Mouse (Mus musculus): ENCODE results near the gene 5730480H06Rik. TPM values are rescaled to one million over a fixed set of nuclear protein-coding genes. Genes with fewer than 3 reads are reported as not detected.

5730480H06Rik gene
- polyA plus RNA-seq (2015; fragmentation: Nextera tagmentation; extraction: Ambion mirVana) = 17.1 and 20.3 TPM in 2 replicates

GRCm38 (mm10) chr5:48327652-48328051, at the start of gene 5730480H06Rik:
TSS of gene 5730480H06Rik (plus strand) at chr5:48327952.
- no peak within 1 kb of the TSS for H3K27ac ChIP-seq (replicated peaks)
- no peak within 1 kb of the TSS for H3K4me2 ChIP-seq
- no peaks in the 10 kb centered on the region for H3K4me1 ChIP-seq
- 95% methylated on average over 8 of the region's 8 CpGs for WGBS
- no peaks in the 10 kb centered on the region for H3K27me3 ChIP-seq (replicated peaks)
- H3K9me3 ChIP-seq (replicated peaks) = no peaks in the 10 kb centered on the region
- H3K9ac ChIP-seq (replicated peaks) = no peak within 1 kb of the TSS
- ATAC-seq (ENCODE audit: low FRiP score) = no peak
- no peak within 1 kb of the TSS for H3K4me3 ChIP-seq (replicated peaks)
- H3K36me3 ChIP-seq = no peaks in the 10 kb centered on the region

- 94% methylated on average over 3 of the region's 3 CpGs for WGBS
- no peak for ATAC-seq (ENCODE audit: low FRiP score)
- no peak overlapping the region for H3K9ac ChIP-seq (replicated peaks)
Observed at GRCm38 (mm10) chr5:48301186-48301585, 26.6 kb upstream of the 5730480H06Rik start.

GRCm38 (mm10) chr5:48315057-48315602, 12.6 kb upstream of the 5730480H06Rik start:
- Histone ChIP-seq H3K9ac (replicated peaks) (no peak overlapping the region), H3K27me3 (replicated peaks) (no peaks in the 10 kb centered on the region), H3K4me1 (no peaks in the 10 kb centered on the region), H3K36me3 (no peaks in the 10 kb centered on the region), H3K27ac (replicated peaks) (no peak overlapping the region), H3K4me3 (replicated peaks) (no peak overlapping the region), H3K9me3 (replicated peaks) (no peaks in the 10 kb centered on the region), H3K4me2 (no peak overlapping the region)
- WGBS = 77% methylated on average over 6 of the region's 6 CpGs
- ATAC-seq (ENCODE audit: low FRiP score) = no peak

More at GRCm38 (mm10) chr5:48301186-48301585, 26.6 kb upstream of the 5730480H06Rik start:
- H3K4me1 ChIP-seq = no peaks in the 10 kb centered on the region
- no peaks in the 10 kb centered on the region for H3K27me3 ChIP-seq (replicated peaks)
- no peak overlapping the region for H3K4me2 ChIP-seq
- H3K4me3 ChIP-seq (replicated peaks) = no peak overlapping the region
- no peaks in the 10 kb centered on the region for H3K9me3 ChIP-seq (replicated peaks)
- no peaks in the 10 kb centered on the region for H3K36me3 ChIP-seq
- no peak overlapping the region for H3K27ac ChIP-seq (replicated peaks)

- Histone ChIP-seq H3K9me3 (replicated peaks) (no peaks in the 10 kb centered on the region), H3K4me1 (no peaks in the 10 kb centered on the region), H3K27me3 (replicated peaks) (no peaks in the 10 kb centered on the region), H3K9ac (replicated peaks) (no peak overlapping the region), H3K4me2 (no peak overlapping the region), H3K36me3 (no peaks in the 10 kb centered on the region), H3K4me3 (replicated peaks) (no peak overlapping the region), H3K27ac (replicated peaks) (no peak overlapping the region)
- WGBS = 40% methylated on average over 4 of the region's 4 CpGs
- ATAC-seq (ENCODE audit: low FRiP score) = no peak
Observed at GRCm38 (mm10) chr5:48320597-48320996, 7.2 kb upstream of the 5730480H06Rik start.

GRCm38 (mm10) chr5:48326221-48326620, 1.5 kb upstream of the 5730480H06Rik start:
- H3K27me3 ChIP-seq (replicated peaks) = no peaks in the 10 kb centered on the region
- H3K9me3 ChIP-seq (replicated peaks) = no peaks in the 10 kb centered on the region
- no peaks in the 10 kb centered on the region for H3K36me3 ChIP-seq
- no peak overlapping the region for H3K9ac ChIP-seq (replicated peaks)
- no peak overlapping the region for H3K27ac ChIP-seq (replicated peaks)
- no peak for ATAC-seq (ENCODE audit: low FRiP score)
- no peak overlapping the region for H3K4me3 ChIP-seq (replicated peaks)
- H3K4me2 ChIP-seq = no peak overlapping the region
- no peaks in the 10 kb centered on the region for H3K4me1 ChIP-seq

GRCm38 (mm10) chr5:48329751-48330150, 2.0 kb downstream of the 5730480H06Rik start:
- no peaks in the 10 kb centered on the region for H3K4me1 ChIP-seq
- no peak for ATAC-seq (ENCODE audit: low FRiP score)
- H3K4me2 ChIP-seq = no peak overlapping the region
- 95% methylated on average over 2 of the region's 2 CpGs for WGBS
- no peaks in the 10 kb centered on the region for H3K36me3 ChIP-seq
- H3K27me3 ChIP-seq (replicated peaks) = no peaks in the 10 kb centered on the region
- no peak overlapping the region for H3K4me3 ChIP-seq (replicated peaks)
- H3K9me3 ChIP-seq (replicated peaks) = no peaks in the 10 kb centered on the region
- no peak overlapping the region for H3K27ac ChIP-seq (replicated peaks)
- H3K9ac ChIP-seq (replicated peaks) = no peak overlapping the region

- 87% methylated on average over 2 of the region's 2 CpGs for WGBS
- no peak for ATAC-seq (ENCODE audit: low FRiP score)
- no peak overlapping the region for H3K9ac ChIP-seq (replicated peaks)
Observed at GRCm38 (mm10) chr5:48330817-48331216, 3.1 kb downstream of the 5730480H06Rik start.

GRCm38 (mm10) chr5:48331441-48331840, 3.7 kb downstream of the 5730480H06Rik start:
- H3K36me3 ChIP-seq = no peaks in the 10 kb centered on the region
- H3K9me3 ChIP-seq (replicated peaks) = no peaks in the 10 kb centered on the region
- H3K4me3 ChIP-seq (replicated peaks) = no peak overlapping the region
- no peak for ATAC-seq (ENCODE audit: low FRiP score)
- no peak overlapping the region for H3K27ac ChIP-seq (replicated peaks)
- no peak overlapping the region for H3K9ac ChIP-seq (replicated peaks)
- no peaks in the 10 kb centered on the region for H3K27me3 ChIP-seq (replicated peaks)
- no peak overlapping the region for H3K4me2 ChIP-seq
- H3K4me1 ChIP-seq = no peaks in the 10 kb centered on the region
- WGBS = 66% methylated on average over 5 of the region's 5 CpGs

More at GRCm38 (mm10) chr5:48330817-48331216, 3.1 kb downstream of the 5730480H06Rik start:
- Histone ChIP-seq H3K27ac (replicated peaks) (no peak overlapping the region), H3K4me1 (no peaks in the 10 kb centered on the region), H3K4me2 (no peak overlapping the region), H3K27me3 (replicated peaks) (no peaks in the 10 kb centered on the region), H3K36me3 (no peaks in the 10 kb centered on the region), H3K4me3 (replicated peaks) (no peak overlapping the region), H3K9me3 (replicated peaks) (no peaks in the 10 kb centered on the region)

- WGBS = 95% methylated on average over 3 of the region's 3 CpGs
- Histone ChIP-seq H3K9ac (replicated peaks) (no peak overlapping the region), H3K9me3 (replicated peaks) (no peaks in the 10 kb centered on the region), H3K36me3 (no peaks in the 10 kb centered on the region), H3K27me3 (replicated peaks) (no peaks in the 10 kb centered on the region), H3K4me2 (no peak overlapping the region), H3K27ac (replicated peaks) (no peak overlapping the region), H3K4me1 (no peaks in the 10 kb centered on the region), H3K4me3 (replicated peaks) (no peak overlapping the region)
- ATAC-seq (ENCODE audit: low FRiP score) = no peak
Observed at GRCm38 (mm10) chr5:48333407-48333806, 5.7 kb downstream of the 5730480H06Rik start.

- H3K4me3 ChIP-seq (replicated peaks) = no peak overlapping the region
- H3K27me3 ChIP-seq (replicated peaks) = no peaks in the 10 kb centered on the region
- H3K36me3 ChIP-seq = no peaks in the 10 kb centered on the region
- no peak for ATAC-seq (ENCODE audit: low FRiP score)
- 11% methylated on average over 9 of the region's 9 CpGs for WGBS
- H3K27ac ChIP-seq (replicated peaks) = no peak overlapping the region
- H3K9ac ChIP-seq (replicated peaks) = no peak overlapping the region
- H3K4me2 ChIP-seq = no peak overlapping the region
- no peaks in the 10 kb centered on the region for H3K4me1 ChIP-seq
- H3K9me3 ChIP-seq (replicated peaks) = no peaks in the 10 kb centered on the region
Observed at GRCm38 (mm10) chr5:48333884-48334513, 6.2 kb downstream of the 5730480H06Rik start.

- ATAC-seq (ENCODE audit: low FRiP score) = no peak
- Histone ChIP-seq H3K4me1 (no peaks in the 10 kb centered on the region), H3K27me3 (replicated peaks) (no peaks in the 10 kb centered on the region)
Observed at GRCm38 (mm10) chr5:48340808-48341433, 13.2 kb downstream of the 5730480H06Rik start.

More at GRCm38 (mm10) chr5:48340808-48341433, 13.2 kb downstream of the 5730480H06Rik start:
- Histone ChIP-seq H3K4me2 (no peak overlapping the region), H3K9me3 (replicated peaks) (no peaks in the 10 kb centered on the region), H3K4me3 (replicated peaks) (no peak overlapping the region), H3K9ac (replicated peaks) (no peak overlapping the region), H3K36me3 (no peaks in the 10 kb centered on the region), H3K27ac (replicated peaks) (no peak overlapping the region)
- 55% methylated on average over 7 of the region's 7 CpGs for WGBS

All from neural tube, embryonic 15.5 days (tissue).